Mouse (Mus musculus): Measurements from ENCODE around the gene Lhx9. TPM values are rescaled to one million over a fixed set of nuclear protein-coding genes. Genes with fewer than 3 reads are reported as not detected.

The Lhx9 gene
- polyA plus RNA-seq, 1 experiment from 2014 or later: 8.7 TPM

Other genes with a start within 250 kb of the Lhx9 start
- 20.6 and 22.0 TPM in 2 replicates for gene Nek7, start 228.4 kb downstream of the Lhx9 start, polyA plus RNA-seq (2016; fragmentation: Nextera tagmentation; extraction: Ambion mirVana)
- 41.1 and 48.7 TPM in 2 replicates for gene 2310009B15Rik, start 8.3 kb upstream of the Lhx9 start, polyA plus RNA-seq (2016; fragmentation: Nextera tagmentation; extraction: Ambion mirVana)
- 7.9 and 8.0 TPM in 2 replicates for gene Dennd1b, start 114.9 kb upstream of the Lhx9 start, polyA plus RNA-seq (2016; fragmentation: Nextera tagmentation; extraction: Ambion mirVana)